Mouse (Mus musculus) cortical plate, adult 2 months (tissue): ENCODE measurements around the gene Ehd4.
A peak's percentile ranks its signal among the peaks of the same experiment; 100 is the strongest.

Experiments used
- CTCF ChIP-seq: fragments of 200-500 bp; IDR thresholded peaks from 2 replicates; pipeline ENCODE4 v1.5.1; 2011; ENCODE audit warnings: mild to moderate bottlenecking, control low read depth, low read length; ENCODE audit not compliant: insufficient read depth; ENCODE audit errors: extremely low read depth
- POLR2A ChIP-seq: fragments of 200-500 bp; IDR thresholded peaks from 2 replicates; pipeline ENCODE4 v1.6.1; 2011; ENCODE audit warnings: mild to moderate bottlenecking, low read length, control low read depth; ENCODE audit not compliant: insufficient read depth; ENCODE audit errors: extremely low read depth

- TF ChIP-seq POLR2A (no peak), CTCF (peak; percentile 13; the same call in 1 of the 2 replicates)
Measured at GRCm38 (mm10) chr2:120170726-120171125, 16.3 kb upstream of the Ehd4 start.
